Mouse (Mus musculus) G1E (cell line): ENCODE results near the gene Ifit1bl1.

Experiments
- CTCF ChIP-seq: IDR thresholded peaks from 2 replicates; pipeline ENCODE4 v1.5.1; 2012; ENCODE audit warnings: low read depth, low read length, inconsistent platforms, mixed read lengths
- TAL1 ChIP-seq: conservative IDR thresholded peaks from 2 replicates; pipeline ENCODE4 v1.6.1; 2012; ENCODE audit warnings: low read depth, low read length, inconsistent platforms, mixed read lengths

- TF ChIP-seq CTCF = no peak
- no peak for TF ChIP-seq TAL1
Measured at GRCm38 (mm10) chr19:34569896-34570476, 31.8 kb downstream of the Ifit1bl1 start.
